Mouse (Mus musculus) stomach, postnatal 0 days (tissue): ENCODE measurements at regions not wholly inside any gene's neighbourhood (a gene's known extent, or its start where the extent isn't known, plus 50 kb on each side); places are given as distances from the start of the nearest gene placed in this dataset.

ENCODE experiments used
- CTCF ChIP-seq: IDR thresholded peaks from 2 replicates; pipeline ENCODE4 v1.5.1; 2016; ENCODE audit warnings: antibody characterized with exemption, low read depth, mild to moderate bottlenecking, moderate library complexity
- EP300 ChIP-seq: optimal IDR thresholded peaks from 2 replicates; pipeline ENCODE3; 2016; ENCODE audit warnings: antibody characterized with exemption

DNA sequence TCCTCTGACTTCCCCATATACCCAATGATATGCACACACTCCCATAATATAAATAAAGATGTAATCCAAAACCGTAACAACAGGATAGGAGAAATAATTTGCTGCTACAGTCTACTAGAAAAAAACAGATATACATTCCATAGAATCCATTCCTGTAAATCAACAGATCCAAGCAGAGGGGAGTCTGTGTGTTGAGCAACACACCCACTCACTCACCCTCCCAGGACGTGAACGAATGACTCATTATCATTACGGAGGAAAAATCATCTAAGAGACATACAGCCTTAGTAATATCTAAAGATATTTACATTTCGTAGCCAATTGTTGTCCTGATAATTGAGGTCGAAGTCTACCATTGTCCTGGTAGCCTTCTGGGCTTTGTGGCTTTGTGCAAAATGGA lies 165.2 kb downstream of the Uaca start:
- no peak for TF ChIP-seq EP300
- no peak for TF ChIP-seq CTCF
